Mouse (Mus musculus): ENCODE data around the gene Olfr1049.
"Not testable (repeated sequence)": the region's sequence is repeated elsewhere in the genome, so short reads cannot be mapped to it uniquely, and the experiment has no call there.

Olfr1049 gene

DNA sequence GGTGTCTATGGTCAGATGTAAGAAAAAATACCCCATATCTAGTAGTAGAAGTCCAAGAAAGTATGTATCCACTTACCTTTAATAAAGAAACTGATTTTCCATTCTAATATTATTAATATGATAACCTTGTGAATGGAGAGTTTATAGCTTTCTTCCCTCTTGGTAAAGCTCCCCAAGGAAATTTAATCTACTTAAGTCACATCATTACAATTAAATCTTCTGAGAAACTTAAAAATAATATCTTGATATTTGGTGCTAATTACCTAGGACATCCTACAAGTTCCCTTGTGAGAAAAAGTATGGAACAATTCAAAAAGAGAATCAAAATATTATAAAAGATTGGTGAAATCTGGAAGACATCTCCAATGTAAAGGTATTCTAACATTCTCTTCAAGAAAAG is at the start of gene Olfr1049:
TSS of gene Olfr1049 (minus strand) at position 101 of the 400 bp plus-strand sequence.
- not testable (repeated sequence) for DNase-seq (ENCODE audit: low read depth, low spot score)

DNA sequence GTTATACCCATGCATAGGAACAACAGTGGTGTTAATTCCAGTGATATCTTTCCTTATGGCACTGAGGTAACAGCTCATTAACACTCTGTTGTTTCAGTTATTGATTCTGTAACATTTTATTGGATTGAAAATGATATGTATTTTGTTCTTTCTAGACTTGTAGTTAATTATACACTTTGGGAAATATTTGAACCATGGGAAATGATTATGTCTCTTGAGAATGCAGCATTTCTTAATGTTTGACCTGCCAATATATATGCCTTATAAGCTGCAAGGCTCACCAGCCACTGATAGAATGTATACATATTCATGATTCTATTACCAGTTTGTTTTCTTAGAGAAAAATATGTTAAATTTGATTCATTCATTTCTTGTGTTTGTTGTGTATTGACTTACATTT is 34.0 kb upstream of the Olfr1049 start, which contains the start of gene Olfr1052:
TSS of gene Olfr1052 (plus strand) at position 301 of the 400 bp plus-strand sequence.
- DNase-seq (ENCODE audit: low read depth, low spot score): no peak

DNA sequence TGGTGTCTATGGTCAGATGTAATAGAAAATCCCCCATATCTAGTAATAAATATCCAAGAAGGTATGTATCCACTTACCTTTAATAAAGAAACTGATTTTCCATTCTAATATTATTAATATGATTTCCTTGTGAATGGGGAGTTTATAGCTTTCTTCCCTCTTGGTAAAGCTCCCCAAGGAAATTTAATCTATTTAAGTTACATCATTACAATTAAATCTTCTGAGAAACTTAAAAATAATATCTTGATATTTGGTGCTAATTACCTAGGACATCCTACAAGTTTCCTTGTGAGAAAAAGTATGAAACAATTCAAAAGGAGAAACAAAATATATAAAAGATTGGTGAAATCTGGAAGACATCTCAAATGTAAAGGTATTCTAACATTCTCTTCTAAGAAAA is 20.9 kb upstream of the Olfr1049 start, which contains the start of gene Olfr1051:
TSS of gene Olfr1051 (minus strand) at position 101 of the 400 bp plus-strand sequence.
- DNase-seq (ENCODE audit: low read depth, low spot score): not testable (repeated sequence)

DNA sequence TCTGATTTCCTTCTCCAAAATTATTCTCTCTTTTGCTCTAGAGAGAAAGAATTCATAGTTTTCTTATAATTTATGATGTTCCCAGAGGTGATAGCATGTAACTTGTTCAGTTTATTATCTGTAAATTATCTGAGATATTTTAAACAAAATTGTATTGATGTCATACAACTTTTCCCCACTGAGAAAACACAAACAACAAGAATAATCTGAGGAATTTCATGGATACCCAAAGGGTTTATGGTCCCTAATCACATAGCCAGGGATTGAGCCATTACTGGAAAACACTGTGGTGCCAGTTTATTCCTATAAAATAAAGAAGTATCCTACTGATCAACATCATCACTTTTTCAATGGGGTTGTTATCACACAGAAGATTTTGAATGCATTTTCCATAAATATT is 17.9 kb downstream of the Olfr1049 start, which contains the start of gene Olfr1048:
TSS of gene Olfr1048 (minus strand) at position 101 of the 400 bp plus-strand sequence.
- DNase-seq (ENCODE audit: low read depth, low spot score): no peak

DNA sequence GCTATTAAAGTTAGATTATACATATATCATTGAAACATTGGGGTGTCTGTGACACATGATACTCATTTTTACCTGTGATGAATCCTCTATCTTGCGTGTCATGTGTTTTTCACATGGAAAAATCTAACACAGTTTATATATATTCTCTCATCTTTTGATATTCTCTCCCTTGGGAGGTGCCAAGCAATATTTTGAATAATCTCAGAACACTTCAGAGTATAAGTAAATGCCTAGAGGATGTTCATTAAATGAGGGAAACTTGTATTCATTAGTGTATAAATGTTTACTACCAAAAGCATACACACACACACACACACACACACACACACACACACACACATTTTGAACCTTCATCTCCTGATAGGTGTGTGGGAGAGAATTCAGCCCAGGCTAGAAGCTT is 26.8 kb downstream of the Olfr1049 start, which contains the start of gene Olfr1047:
TSS of gene Olfr1047 (minus strand) at position 101 of the 400 bp plus-strand sequence.
- DNase-seq (ENCODE audit: low read depth, low spot score): no peak

DNA sequence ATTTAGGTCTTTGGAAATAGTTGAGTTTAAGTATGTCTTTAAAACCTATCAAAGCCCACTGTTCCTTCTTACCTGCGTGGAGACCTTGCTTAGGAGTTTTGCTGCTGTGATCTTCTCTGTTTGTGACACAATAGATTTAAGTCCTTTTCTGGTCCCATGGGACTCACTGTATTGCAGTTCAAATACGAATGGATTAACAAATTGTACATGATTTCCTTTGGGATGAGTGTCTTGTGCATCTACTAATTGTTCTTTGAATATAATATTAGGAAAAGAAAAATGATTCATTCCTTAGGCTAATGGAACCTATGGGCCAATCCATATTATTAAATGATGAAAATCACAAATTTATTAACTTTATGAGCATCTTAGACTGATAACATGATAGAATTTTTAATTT is 38.9 kb downstream of the Olfr1049 start, which contains the start of gene Olfr1046:
TSS of gene Olfr1046 (minus strand) at position 101 of the 400 bp plus-strand sequence.
- DNase-seq (ENCODE audit: low read depth, low spot score): no peak

All from R1 (cell line).